Mouse (Mus musculus) B cell, adult (primary cell): ENCODE results near the gene Mfsd7a. TPM values are rescaled to one million over a fixed set of nuclear protein-coding genes. Genes with fewer than 3 reads are reported as not detected.

Experiments used
- total RNA-seq: library from RNA; stranded (reverse); gene quantifications from 4 replicates; pipeline ENCODE4 v1.2.4, GENCODE M21; 2023; ENCODE audit not compliant: inconsistent age

The Mfsd7a gene
- total RNA-seq = not detected in 4 replicates

GRCm38 (mm10) chr5:108448785-108449668, at the start of gene Mfsd7a:
Gene Mfsd7a (minus strand): TSS chr5:108448891.

GRCm38 (mm10) chr5:108461082-108462065, 12.7 kb upstream of the Mfsd7a start, which contains the start of gene Pcgf3:
Gene Pcgf3 (plus strand): TSS chr5:108461232.

GRCm38 (mm10) chr5:108433804-108434587, 14.7 kb downstream of the Mfsd7a start, which contains the start of gene Atp5k:
Gene Atp5k (minus strand): TSS chr5:108434448.

Other genes starting within 250 kb of the Mfsd7a start
- 34.4 to 37.2 TPM (median 35.7 TPM) in 4 replicates for gene Dr1, start 180.0 kb downstream of the Mfsd7a start, total RNA-seq
- 2.7 to 3.3 TPM (median 3.2 TPM) in 4 replicates for gene Pigg, start 136.3 kb downstream of the Mfsd7a start, total RNA-seq
- gene Gm42517, start 81.0 kb downstream of the Mfsd7a start, total RNA-seq = not detected in 4 replicates
- gene Pde6b, start 60.5 kb downstream of the Mfsd7a start, total RNA-seq = not detected in 4 replicates
- gene Atp5k, start 14.4 kb downstream of the Mfsd7a start, total RNA-seq = 62.9 to 80.0 TPM (median 70.9 TPM) in 4 replicates
- 18.4 to 31.3 TPM (median 23.8 TPM) in 4 replicates for gene Pcgf3, start 12.3 kb upstream of the Mfsd7a start, total RNA-seq
- not detected in 4 replicates for gene Cplx1, start 101.1 kb upstream of the Mfsd7a start, total RNA-seq
- gene Gak, start 180.9 kb upstream of the Mfsd7a start, total RNA-seq = 144 to 160 TPM (median 152 TPM) in 4 replicates
- 18.8 to 22.2 TPM (median 20.6 TPM) in 4 replicates for gene Tmem175, start 180.9 kb upstream of the Mfsd7a start, total RNA-seq
- 40.2 to 45.7 TPM (median 41.7 TPM) in 4 replicates for gene Idua, start 211.4 kb upstream of the Mfsd7a start, total RNA-seq
- gene Dgkq, start 220.8 kb upstream of the Mfsd7a start, total RNA-seq = 37.3 to 42.3 TPM (median 39.7 TPM) in 4 replicates
- not detected in 4 replicates for gene Slc26a1, start 226.7 kb upstream of the Mfsd7a start, total RNA-seq
- 6.1 to 7.3 TPM (median 6.8 TPM) in 4 replicates for gene Fgfrl1, start 243.5 kb upstream of the Mfsd7a start, total RNA-seq